Mouse (Mus musculus): ENCODE data around the gene Slc38a4.

- no peak for TF ChIP-seq CTCF (IDR thresholded peaks at IDR 0.05)
- TF ChIP-seq EP300 (IDR thresholded peaks at IDR 0.05): no peak
Observed at GRCm38 (mm10) chr15:97001886-97002285, 53.9 kb downstream of the Slc38a4 start.
